Mouse (Mus musculus): ENCODE data around the gene Cd19. TPM values are rescaled to one million over a fixed set of nuclear protein-coding genes. Genes with fewer than 3 reads are reported as not detected.

Gene Cd19
- 15.0 and 38.2 TPM in 2 replicates for polyA plus RNA-seq (2012; ENCODE audit: low replicate concordance)

DNA sequence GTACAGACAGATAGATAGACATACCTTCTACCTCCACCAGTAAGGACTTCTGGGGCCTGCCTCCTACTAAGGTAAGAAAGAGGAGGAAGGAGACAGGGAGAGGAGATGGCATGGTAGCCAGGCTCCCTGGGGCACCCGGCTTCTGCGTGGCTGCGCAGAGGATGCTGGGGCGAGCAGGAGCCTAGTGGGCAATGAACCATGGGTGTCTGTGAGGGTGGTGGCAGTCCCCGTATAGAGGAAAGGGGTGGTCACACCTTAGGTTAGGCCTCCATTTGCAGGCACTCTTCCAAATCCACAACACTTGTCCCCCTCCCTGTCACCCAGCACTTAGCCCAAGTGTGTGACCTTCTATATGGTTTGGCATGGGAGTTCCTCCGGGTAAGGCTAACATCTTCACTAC, at the start of gene Cd19:
Cd19 (minus strand) TSS at position 165 of the 400 bp plus-strand sequence.

DNA sequence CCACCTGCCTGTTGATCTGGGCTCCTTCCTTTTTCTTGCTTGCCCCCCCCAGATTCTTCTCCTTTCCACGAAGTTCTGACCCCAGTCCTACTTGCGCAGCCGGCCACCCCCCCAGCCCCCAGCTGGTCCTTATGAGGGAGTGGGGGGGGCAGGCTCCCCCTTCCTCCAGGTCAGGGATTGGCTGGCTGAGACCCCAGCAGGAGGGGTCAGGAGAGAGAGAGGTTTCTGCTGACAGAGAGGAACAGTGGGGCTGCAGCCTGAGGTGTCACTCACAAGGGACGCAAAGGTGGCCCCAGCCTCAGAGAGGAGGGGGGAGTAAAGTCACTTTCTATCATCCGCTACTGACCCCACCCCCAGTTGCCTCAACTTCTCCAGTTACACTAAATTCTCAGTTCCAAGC, 48.3 kb upstream of the Cd19 start, which contains the start of gene Atp2a1:
Atp2a1 (minus strand) TSS at position 105 of the 400 bp plus-strand sequence.

GRCm38 (mm10) chr7:126428631-126429502, 14.2 kb upstream of the Cd19 start, which contains the start of gene Rabep2:
Gene Rabep2, plus strand, starts transcription at chr7:126428759.

DNA sequence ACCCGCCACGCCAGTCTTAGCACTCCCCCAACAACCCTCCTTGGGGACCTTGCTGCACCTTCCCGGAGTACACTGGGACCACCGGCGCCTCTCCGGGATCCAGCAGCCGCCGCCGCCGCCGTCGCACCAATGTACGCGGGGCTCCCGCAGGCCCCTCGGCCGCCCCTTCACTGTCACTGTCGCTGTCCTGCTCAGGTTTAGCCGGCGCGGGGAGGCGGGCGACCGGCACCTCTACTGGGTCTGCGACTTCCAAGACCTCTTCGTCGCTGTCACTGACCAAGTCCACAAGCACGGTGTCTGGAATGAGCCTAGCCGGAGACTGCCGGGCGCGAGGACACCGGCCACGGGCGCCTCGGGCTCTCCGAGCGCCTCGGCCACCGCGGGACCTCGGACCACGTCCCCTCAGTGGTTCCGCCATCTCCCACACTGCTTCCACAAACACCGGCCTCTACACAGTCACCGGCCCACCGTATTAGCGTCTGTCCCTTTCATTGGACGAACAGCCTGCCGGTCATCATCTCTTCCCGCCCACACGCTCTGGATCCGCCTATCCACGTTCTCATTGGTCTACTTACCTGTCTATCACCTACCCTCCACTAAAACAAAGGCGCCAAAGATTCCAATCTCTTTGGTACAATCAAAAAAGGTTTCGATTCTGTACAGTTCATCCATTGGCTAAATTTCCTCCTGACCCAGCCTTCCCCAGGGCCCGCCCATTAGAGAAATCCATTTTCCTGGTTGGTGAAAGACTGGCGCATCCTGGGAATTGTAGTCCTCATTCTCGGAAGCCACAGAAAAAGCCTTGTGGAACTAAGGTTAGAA, 18.2 kb downstream of the Cd19 start, which contains the start of gene Nfatc2ip:
Nfatc2ip (minus strand) TSS at position 440 of the 822 bp plus-strand sequence.

DNA sequence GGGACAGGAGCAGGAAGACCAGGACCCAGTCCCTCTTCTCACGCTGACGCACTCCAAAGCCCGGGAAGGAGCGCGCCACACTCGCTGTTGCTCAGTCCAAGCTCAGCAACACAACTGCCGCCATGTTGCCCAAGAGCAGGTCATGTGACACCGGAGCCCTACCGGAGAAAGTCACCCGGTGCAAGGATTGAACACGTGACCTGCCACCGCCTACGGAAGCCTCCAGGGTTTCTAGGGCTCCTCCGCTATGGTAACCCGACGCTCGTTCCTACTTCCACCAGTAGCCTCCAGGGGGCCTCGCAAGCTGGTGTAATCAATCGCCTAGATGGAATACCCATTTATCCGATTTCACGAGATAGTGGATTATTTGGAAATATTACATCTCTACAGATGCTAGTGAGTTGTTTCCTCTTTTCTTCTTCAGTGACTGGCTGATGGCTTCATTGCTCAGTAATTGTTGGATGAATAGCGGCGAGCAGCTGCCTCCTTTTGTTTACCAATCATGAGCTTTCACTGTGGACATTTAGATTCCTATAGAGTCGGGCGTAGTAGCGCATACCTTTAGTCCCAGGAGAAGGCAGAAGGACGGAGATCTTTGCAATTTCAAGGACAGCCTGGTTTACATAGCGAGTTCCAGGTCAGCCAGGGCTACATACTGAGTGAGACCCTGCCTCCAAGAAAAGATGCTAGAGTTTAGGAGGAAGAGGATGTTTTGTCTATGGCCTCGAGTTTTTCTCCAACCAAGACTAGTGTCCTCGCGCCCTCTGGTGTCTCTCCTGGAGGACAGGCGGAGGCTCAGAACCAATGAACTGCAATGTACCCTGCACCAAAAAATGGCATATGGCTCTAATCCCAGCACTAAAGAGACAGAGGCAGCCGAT, 37.2 kb downstream of the Cd19 start, which contains the start of gene Spns1:
Spns1 (minus strand) TSS at position 173 of the 881 bp plus-strand sequence.

DNA sequence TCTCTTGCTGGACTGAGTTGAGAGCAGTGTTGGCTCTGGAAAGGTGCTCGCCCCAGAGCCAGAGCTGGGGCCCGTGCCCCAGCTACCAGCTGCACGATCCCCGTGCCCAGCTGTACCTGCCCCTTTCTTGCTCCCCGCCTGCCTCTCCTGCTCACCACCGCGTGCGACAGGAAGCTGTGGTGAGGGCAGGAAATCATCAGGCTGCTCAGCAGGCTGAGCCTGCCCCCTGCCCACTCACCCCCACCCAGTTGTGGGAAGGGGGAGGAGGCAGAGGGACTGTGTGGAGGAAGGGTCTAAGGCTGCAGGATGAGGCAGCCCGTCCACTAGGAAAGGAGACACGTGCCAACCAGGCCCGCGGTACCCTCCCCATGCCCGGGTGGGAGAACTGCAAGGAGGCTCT, 45.3 kb downstream of the Cd19 start, which contains the start of gene Lat:
Lat (minus strand) TSS at position 178 of the 400 bp plus-strand sequence.

Other genes with a start within 250 kb of the Cd19 start
- gene Xpo6, start 214.4 kb downstream of the Cd19 start, polyA plus RNA-seq (2012; ENCODE audit: low replicate concordance) = 124 and 231 TPM in 2 replicates
- gene Sbk1, start 142.3 kb downstream of the Cd19 start, polyA plus RNA-seq (2012; ENCODE audit: low replicate concordance) = 51.0 and 58.3 TPM in 2 replicates
- gene Lat, start 45.3 kb downstream of the Cd19 start, polyA plus RNA-seq (2012; ENCODE audit: low replicate concordance) = 15.7 and 32.8 TPM in 2 replicates
- 107 and 109 TPM in 2 replicates for gene Spns1, start 37.4 kb downstream of the Cd19 start, polyA plus RNA-seq (2012; ENCODE audit: low replicate concordance)
- 5.5 and 6.0 TPM in 2 replicates for gene Nfatc2ip, start 18.2 kb downstream of the Cd19 start, polyA plus RNA-seq (2012; ENCODE audit: low replicate concordance)
- gene Rabep2, start 13.9 kb upstream of the Cd19 start, polyA plus RNA-seq (2012; ENCODE audit: low replicate concordance) = 58.1 and 79.3 TPM in 2 replicates
- 0.27 and 0.34 TPM in 2 replicates for gene Atp2a1, start 48.2 kb upstream of the Cd19 start, polyA plus RNA-seq (2012; ENCODE audit: low replicate concordance)
- 56.4 and 77.6 TPM in 2 replicates for gene Sh2b1, start 60.5 kb upstream of the Cd19 start, polyA plus RNA-seq (2012; ENCODE audit: low replicate concordance)
- 19.5 and 71.4 TPM in 2 replicates for gene Tufm, start 72.5 kb upstream of the Cd19 start, polyA plus RNA-seq (2012; ENCODE audit: low replicate concordance)
- gene Atxn2l, start 88.5 kb upstream of the Cd19 start, polyA plus RNA-seq (2012; ENCODE audit: low replicate concordance) = 1,237 and 1,711 TPM in 2 replicates
- gene Eif3c, start 151.5 kb upstream of the Cd19 start, polyA plus RNA-seq (2012; ENCODE audit: low replicate concordance) = 46.8 and 71.7 TPM in 2 replicates
- gene Apobr, start 170.1 kb upstream of the Cd19 start, polyA plus RNA-seq (2012; ENCODE audit: low replicate concordance) = 13.9 and 17.3 TPM in 2 replicates
- 6.0 and 18.7 TPM in 2 replicates for gene Cln3, start 170.9 kb upstream of the Cd19 start, polyA plus RNA-seq (2012; ENCODE audit: low replicate concordance)
- 0.47 and 2.1 TPM in 2 replicates for gene Il27, start 180.1 kb upstream of the Cd19 start, polyA plus RNA-seq (2012; ENCODE audit: low replicate concordance)
- gene Nupr1, start 216.0 kb upstream of the Cd19 start, polyA plus RNA-seq (2012; ENCODE audit: low replicate concordance) = 5.4 and 6.2 TPM in 2 replicates
- 23.6 and 70.5 TPM in 2 replicates for gene Sgf29, start 234.4 kb upstream of the Cd19 start, polyA plus RNA-seq (2012; ENCODE audit: low replicate concordance)